Mouse (Mus musculus) adipocyte (in vitro differentiated cells): ENCODE data around the gene Tpmt.

Experiments
- DNase-seq: peaks from one replicate; pipeline ENCODE4 v3.0.0-alpha.2; 2016; ENCODE audit warnings: low spot score

Tpmt gene

GRCm38 (mm10) chr13:46975930-46976329 is 68.6 kb downstream of the Tpmt start:
- DNase-seq, result no peak

- no peak for DNase-seq
Observed at GRCm38 (mm10) chr13:46975031-46975551, 69.4 kb downstream of the Tpmt start.
